Mouse (Mus musculus) lung, adult 2 months (tissue): Measurements from ENCODE around the gene Dppa1. TPM values are rescaled to one million over a fixed set of nuclear protein-coding genes. Genes with fewer than 3 reads are reported as not detected.

Experiments
- DNase-seq: peaks from one replicate; pipeline ENCODE4 v3.0.0; 2022
- H3K4me1 ChIP-seq: fragments of 200-500 bp; 2 replicates; pipeline ENCODE4 v1.6.1; 2011; ENCODE audit warnings: low read length; ENCODE audit not compliant: control insufficient read depth, insufficient read depth
- H3K4me3 ChIP-seq: fragments of 200-500 bp; replicated peaks from 2 replicates; pipeline ENCODE3; 2011; ENCODE audit warnings: low read depth, mild to moderate bottlenecking, control low read depth, low read length; ENCODE audit errors: extremely low read depth
- CTCF ChIP-seq: fragments of 200-500 bp; IDR thresholded peaks from 2 replicates; pipeline ENCODE4 v1.5.1; 2011; ENCODE audit warnings: mild to moderate bottlenecking, low read length, control low read depth; ENCODE audit not compliant: insufficient read depth
- POLR2A ChIP-seq: fragments of 200-500 bp; IDR thresholded peaks from 2 replicates; pipeline ENCODE4 v1.6.1; 2011; ENCODE audit warnings: low read depth, mild to moderate bottlenecking, control low read depth, low read length, borderline replicate concordance; ENCODE audit errors: extremely low read depth
- WGBS: fragments of 180-500 bp; shearing (Covaris S2); methylation state at CpG from one replicate; pipeline ENCODE4 v1.1.7; 2018; 5-methylcytosine and 5-hydroxymethylcytosine counted together
- polyA plus RNA-seq: library from polyadenylated mRNA; depleted of rRNA; stranded (reverse); fragments of >200 nt; gene quantifications from 2 replicates; pipeline ENCODE4 v1.2.3, GENCODE M21; 2012

The Dppa1 gene
- polyA plus RNA-seq, 1 experiment = not detected

DNA sequence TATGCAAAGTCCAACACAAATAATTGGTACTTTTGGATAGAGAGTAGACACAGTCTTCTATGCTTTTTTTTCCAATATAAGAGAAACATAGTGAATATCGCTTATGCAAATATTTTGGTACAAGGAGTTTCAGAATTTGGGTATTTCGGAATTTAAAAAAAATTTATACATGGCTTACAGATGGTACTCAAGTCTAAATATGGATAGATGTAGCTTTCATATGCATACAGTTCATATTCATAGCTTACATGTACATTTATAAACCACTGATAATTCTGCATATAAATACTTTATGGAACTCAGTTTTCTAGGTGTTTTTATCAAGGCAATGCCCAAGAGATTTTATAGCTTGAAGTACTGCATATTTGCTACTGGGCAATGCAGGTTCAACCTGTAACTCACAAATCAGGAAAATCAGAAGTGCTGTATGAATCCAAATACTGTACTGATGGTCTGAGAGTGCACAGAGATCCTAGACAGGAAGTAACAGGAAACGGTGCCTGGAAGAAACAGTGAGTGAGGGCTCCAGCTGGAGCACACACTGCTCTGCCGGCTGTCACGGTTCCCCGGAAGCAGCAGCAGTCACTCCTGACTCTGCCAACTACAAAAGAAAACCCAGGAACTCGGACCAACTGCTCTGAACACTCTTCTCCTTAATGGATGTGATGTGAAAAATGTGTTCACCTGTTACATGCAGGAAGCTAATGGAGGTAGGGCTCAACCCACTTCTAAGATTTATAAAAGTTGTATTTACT is 8.5 kb downstream of the Dppa1 start:
- no peak overlapping the region for H3K4me3 ChIP-seq
- DNase-seq = no peak
- no peaks in the 10 kb centered on the region for H3K4me1 ChIP-seq
- TF ChIP-seq POLR2A = no peak
- no peak for TF ChIP-seq CTCF
- WGBS = 47% methylated on average over 7 of the region's 7 CpGs

DNA sequence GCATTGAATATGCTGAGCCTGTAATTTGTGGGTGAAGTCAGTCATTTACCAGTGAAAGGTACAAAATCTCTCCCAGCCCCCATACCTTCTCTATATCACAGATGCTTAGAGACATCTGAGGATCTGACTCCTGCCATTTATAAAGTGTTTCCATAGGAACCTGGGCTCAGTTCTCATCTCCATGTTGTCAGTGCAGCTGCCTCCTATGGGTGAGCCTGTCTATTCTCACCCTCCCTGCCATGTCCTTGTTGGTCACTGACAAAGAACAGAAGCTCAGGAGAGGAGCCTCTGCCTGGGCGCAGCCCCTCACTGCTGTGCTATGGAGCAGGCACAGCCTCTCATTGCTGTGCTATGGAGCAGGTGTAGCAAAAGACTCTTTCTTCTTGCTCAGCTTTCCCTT is 9.1 kb downstream of the Dppa1 start:
- TF ChIP-seq CTCF (no peak), POLR2A (no peak)
- 97% methylated on average over 1 of the region's 1 CpGs for WGBS
- no peaks in the 10 kb centered on the region for H3K4me1 ChIP-seq
- H3K4me3 ChIP-seq = no peak overlapping the region
- no peak for DNase-seq

- TF ChIP-seq CTCF = no peak
- no peak for TF ChIP-seq POLR2A
- no peaks in the 10 kb centered on the region for H3K4me1 ChIP-seq
- H3K4me3 ChIP-seq = no peak overlapping the region
- DNase-seq = no peak
- WGBS = 60% methylated on average over 2 of the region's 2 CpGs
Measured at GRCm38 (mm10) chr11:46592416-46592815, 36.6 kb downstream of the Dppa1 start.

GRCm38 (mm10) chr11:46582741-46583140 is 46.3 kb downstream of the Dppa1 start:
- no peak for TF ChIP-seq POLR2A
- TF ChIP-seq CTCF = no peak
- WGBS = 75% methylated on average over 5 of the region's 5 CpGs
- no peak for DNase-seq
- H3K4me1 ChIP-seq = no peaks in the 10 kb centered on the region
- H3K4me3 ChIP-seq = no peak overlapping the region

- Histone ChIP-seq H3K4me3 (no peak overlapping the region), H3K4me1 (no peaks in the 10 kb centered on the region)
- no peak for DNase-seq
- WGBS = 69% methylated on average over 3 of the region's 3 CpGs
- TF ChIP-seq CTCF (no peak), POLR2A (no peak)
Measured at GRCm38 (mm10) chr11:46580428-46580827, 48.6 kb downstream of the Dppa1 start.

- TF ChIP-seq CTCF = no peak
- no peak for TF ChIP-seq POLR2A
- 48% methylated on average over 5 of the region's 5 CpGs for WGBS
- no peak for DNase-seq
Measured at GRCm38 (mm10) chr11:46578771-46579281, 50.2 kb downstream of the Dppa1 start.

GRCm38 (mm10) chr11:46571327-46571726 is 57.7 kb downstream of the Dppa1 start, which contains the start of gene BC053393:
Gene BC053393, plus strand, starts transcription at chr11:46571536.
- no peak for DNase-seq
- 53% methylated on average over 1 of the region's 1 CpGs for WGBS
- TF ChIP-seq POLR2A (no peak), CTCF (no peak)

More at GRCm38 (mm10) chr11:46578771-46579281, 50.2 kb downstream of the Dppa1 start:
- H3K4me1 ChIP-seq = no peaks in the 10 kb centered on the region
- no peak overlapping the region for H3K4me3 ChIP-seq

GRCm38 (mm10) chr11:46569107-46569506 is 60.0 kb downstream of the Dppa1 start:
- DNase-seq = no peak
- Histone ChIP-seq H3K4me1 (no peaks in the 10 kb centered on the region), H3K4me3 (no peak overlapping the region)
- WGBS = 88% methylated on average over 1 of the region's 1 CpGs
- TF ChIP-seq CTCF (no peak), POLR2A (no peak)

More at GRCm38 (mm10) chr11:46571327-46571726, 57.7 kb downstream of the Dppa1 start, which contains the start of gene BC053393:
- no peaks in the 10 kb centered on the region for H3K4me1 ChIP-seq
- H3K4me3 ChIP-seq = no peak within 1 kb of the TSS

- Histone ChIP-seq H3K4me1 (0 out of 2 replicates have a peak, but pooled peaks cover 2% of the 10 kb centered on the region), H3K4me3 (no peak overlapping the region)
- no peak for DNase-seq
- WGBS = 95% methylated on average over 2 of the region's 2 CpGs
- no peak for TF ChIP-seq CTCF
- TF ChIP-seq POLR2A = no peak
Measured at GRCm38 (mm10) chr11:46565967-46566366, 63.1 kb downstream of the Dppa1 start.

DNA sequence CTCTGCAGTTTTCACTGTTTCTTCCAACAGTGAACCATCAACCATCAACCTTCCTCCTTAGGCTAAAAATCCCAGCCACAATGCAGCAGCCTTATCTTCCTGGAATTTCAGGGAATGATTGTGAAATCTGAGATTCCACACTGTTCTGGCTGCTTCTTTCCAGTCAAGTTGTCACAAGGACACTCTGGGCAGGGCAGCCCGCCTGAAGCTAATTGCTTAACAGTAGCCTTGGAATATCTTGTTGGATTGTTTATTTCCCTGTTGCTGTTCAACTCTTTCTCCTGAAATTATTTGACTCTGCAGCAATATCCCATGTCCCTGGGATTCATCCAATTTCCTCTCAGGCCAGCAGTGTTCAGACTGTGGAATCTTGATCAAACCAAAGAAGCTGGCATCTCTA is 64.4 kb downstream of the Dppa1 start:
- Histone ChIP-seq H3K4me3 (no peak overlapping the region), H3K4me1 (0 out of 2 replicates have a peak, but pooled peaks cover 2% of the 10 kb centered on the region)
- TF ChIP-seq POLR2A = no peak
- DNase-seq = peak; percentile 8
- 44% methylated on average over 1 of the region's 1 CpGs for WGBS
